Mouse (Mus musculus) gastrocnemius, postnatal 25 days (tissue): ENCODE measurements around the gene Far1. TPM values are rescaled to one million over a fixed set of nuclear protein-coding genes. Genes with fewer than 3 reads are reported as not detected.

Experiments used
- DNase-seq: peaks from one replicate; pipeline ENCODE4 v3.0.0; 2022
- total RNA-seq, 2 experiments: library from RNA; stranded (reverse); gene quantifications; 1 replicate in 1 of 2; 2 replicates in 1 of 2; pipeline ENCODE4 v1.2.3; 2021

Far1 gene
- total RNA-seq, 2 experiments from 2014 or later = 13.3 to 13.5 TPM

DNA sequence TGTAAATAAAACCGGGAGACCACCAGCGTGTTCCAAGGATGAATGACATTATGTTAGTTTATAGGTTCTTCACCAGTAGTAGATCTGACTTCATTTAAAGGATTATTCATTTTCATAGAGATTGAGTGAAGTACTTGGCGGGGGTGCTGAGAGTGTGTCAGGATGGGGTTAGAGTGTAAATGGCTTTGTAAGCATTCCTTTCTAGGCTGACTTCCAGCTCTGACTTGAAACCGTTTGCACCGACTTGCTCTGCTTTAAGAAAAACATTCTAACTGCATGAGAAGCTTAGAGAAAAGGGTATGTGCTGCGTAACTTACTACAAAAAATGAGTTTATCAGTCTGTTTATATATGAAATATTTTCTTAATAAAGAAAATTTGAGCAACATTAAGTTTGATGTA lies 57.5 kb downstream of the Far1 start:
- DNase-seq = no peak

DNA sequence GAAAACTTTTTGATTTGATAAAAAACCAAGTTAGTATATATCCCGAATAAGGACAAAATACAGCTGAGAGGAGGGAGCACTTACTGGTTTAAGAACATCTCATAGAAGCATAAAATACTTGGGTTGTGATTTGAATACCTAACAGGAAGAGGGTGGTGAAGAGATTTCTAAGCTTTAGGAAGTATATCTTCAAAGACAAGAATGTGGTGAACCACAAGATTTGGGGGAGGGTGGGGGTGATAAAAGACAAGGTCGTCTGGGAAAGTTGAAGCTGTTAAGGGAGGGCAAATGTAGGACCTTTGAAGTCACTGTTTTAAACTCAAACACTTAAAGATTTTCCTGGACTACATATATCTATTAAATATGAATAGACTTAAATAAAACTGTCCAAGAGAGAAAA lies 59.1 kb downstream of the Far1 start:
- DNase-seq = no peak

DNA sequence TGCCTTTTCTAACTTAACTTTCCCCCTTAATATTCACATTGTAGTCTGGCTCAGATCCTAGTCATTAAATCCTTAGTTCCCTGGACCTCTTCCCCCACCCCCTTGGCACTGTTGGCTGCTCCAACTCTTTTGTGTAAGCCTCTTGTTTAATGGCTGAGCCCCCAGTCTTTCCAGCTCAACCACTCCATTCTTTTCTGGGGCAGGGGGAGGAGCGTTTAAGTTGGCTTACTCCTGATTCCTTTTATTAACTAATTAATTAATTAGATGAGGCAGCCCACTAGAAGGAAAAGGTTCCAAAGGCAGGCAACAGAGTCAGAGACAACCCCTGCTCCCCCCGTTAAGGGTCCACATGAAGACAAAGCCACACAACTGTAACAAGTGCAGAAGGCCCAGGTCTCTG lies 68.5 kb downstream of the Far1 start:
- DNase-seq = no peak

DNA sequence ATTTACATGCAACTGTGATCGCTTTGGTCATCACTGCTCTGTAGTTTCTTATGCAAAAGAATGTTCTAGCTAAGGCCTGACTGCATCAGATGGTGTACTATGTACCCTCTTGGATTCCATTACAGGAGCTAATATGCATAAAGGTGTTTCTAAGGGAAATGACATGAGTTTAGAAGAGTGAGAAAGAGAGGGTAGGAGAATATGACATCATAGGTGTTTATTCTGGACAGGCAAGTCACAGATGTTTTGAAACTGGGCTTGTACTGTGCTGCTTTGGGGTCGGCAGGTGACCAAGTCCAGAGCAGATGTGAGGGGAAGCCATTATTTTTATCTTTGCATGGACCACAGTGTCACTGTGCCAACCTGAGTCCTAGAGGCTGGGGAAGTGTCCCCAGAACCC lies 75.6 kb downstream of the Far1 start:
- no peak for DNase-seq

DNA sequence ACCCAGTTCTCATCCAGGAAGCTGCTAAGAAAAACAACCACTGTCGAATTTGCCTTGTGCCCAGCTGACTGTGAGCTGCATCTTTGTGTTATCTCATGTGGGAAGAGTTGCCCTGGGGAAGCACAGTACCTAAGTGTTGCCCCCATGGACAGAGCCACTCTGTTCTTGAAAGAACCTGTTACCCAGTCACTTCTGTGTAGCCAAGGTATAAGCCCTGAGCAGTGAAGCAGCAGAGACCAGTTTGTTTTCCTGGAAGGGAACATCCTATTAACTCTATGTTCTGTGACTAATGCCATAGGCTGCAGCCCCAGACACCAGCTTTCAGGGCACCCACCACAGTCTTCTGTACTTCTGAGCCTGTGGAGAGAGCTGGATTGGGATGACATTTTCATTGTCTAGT lies 76.7 kb downstream of the Far1 start:
- no peak for DNase-seq

DNA sequence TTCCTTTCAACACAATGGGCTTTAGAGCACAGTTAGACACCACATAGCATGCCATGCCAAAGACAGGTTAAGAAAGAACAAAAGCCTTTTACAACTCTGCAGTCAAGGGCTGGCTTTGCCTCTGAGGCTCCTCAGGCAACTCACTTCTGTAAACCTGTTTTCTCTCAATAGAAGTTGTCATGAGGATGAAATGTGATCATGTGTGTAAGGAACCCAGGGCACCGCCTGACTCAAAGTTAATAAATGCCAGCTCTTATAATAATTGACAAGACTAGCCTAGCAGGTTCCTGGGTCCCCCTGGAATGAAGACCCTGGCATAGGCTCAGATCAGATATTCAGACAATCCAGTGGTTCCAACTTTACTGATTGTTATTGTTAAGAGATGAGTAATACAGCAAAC lies 77.5 kb downstream of the Far1 start:
- no peak for DNase-seq

DNA sequence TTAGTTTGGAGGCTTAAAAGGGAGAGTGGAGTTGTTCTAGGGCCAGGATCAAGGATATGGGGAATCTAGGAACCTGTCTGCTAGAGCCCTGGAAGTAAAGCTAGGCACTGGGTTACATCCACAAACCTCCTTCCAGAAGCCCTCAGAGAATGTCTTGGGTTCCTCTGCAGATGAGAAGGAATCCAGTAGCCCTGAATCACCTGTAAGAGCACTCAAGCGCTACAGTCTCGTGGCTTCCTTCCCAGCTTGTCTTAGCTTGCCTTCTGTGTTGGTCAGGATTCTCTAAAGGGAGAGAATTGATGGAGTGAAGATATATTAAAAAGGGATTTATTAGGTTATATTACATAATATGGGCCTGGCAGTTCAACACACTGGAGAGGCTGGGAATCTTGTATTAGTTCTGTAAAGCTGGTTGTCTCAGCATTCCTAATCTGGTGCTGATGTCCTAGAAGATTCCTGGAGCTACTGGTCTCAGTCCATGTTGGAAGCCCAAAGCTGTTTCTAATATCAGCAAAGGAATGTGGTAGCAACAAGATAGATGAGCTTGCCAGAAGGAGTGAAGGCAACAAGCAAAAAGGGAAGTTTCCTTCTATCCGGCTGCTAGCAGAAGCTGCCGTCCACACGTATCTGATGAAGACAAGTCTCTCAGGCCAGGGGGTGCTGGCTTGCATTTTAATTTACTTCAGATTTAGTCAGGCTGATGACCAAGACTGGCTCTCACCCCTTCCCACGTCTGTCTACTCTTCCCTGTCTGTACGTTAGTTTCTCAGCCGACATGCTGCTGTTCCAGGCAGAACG lies 78.1 kb downstream of the Far1 start:
- DNase-seq = no peak

DNA sequence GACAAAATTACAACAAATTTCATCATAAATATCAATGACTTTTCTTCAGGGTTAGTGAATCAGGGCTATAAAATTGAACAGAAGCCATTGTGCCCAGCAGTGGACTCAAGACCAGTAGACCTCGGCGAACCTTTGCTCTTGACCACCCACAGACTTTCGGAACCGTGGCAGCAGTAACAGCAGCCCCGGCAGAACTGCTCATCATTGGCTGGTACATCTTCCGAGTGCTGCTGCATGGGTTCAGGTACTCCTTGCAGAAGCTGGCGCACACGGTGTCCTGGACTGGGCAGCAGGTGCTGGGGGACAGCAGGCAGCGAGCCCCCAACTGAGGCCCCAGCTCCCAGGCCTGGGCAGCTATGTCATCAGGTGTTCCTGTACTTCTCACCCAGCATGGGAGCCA lies 79.1 kb downstream of the Far1 start:
- DNase-seq = no peak

DNA sequence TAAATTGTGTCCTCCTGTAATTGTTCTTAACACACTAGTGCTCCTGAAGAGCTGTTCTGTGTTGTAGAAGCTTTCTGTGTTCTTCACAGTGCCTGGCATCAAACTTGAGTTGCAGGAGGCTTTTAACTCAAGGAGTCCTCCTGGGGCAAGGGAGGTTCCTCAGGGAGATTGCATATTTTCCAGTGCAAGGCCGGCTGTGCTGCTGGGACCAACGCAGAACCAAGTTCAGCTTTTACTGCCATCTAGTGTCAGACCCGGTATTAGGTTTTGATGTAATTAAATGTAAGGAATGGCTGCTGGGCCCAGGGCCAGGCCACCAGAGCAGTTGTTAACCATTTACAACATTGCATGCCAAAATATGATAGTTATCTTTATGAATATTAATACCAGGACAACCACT lies 80.7 kb downstream of the Far1 start:
- DNase-seq = no peak

DNA sequence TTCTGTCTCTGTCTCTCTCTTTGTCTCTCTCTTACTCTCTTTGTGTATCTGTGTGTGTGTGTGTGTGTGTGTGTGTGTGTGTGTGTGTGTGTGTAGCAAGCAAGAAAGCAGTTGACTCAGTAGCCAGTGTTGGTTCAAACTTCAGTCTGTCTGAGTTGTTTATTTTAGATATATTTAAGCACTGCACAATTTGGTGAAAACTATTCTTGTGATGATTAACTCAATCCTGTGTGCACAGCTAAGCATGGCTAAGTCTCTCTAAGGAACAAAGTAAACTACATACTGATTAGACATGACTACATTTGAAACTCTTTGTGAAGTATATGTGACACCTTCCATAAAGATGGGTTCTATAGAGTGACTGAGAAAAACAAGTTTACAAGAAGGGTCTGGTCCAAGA lies 83.6 kb downstream of the Far1 start:
- DNase-seq = no peak

DNA sequence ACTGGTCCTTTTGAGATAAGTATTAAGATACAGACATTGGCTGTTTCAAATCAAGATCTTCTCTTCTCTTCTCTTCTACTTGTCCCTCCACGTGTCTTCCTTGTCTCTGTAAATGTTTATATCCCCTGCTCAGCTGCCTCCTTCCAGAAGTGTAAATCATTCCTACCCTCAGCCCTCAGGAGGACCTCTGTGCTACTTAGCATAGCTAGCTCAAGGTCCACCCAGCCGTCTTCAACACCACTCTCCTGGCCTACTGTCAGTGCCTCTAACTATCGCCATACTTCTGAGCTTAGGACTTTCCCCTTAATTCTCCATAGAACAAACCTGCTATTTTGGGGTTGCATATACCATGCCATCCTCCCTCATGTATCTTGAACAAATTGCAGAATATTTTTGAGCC lies 88.2 kb downstream of the Far1 start:
- DNase-seq = no peak

DNA sequence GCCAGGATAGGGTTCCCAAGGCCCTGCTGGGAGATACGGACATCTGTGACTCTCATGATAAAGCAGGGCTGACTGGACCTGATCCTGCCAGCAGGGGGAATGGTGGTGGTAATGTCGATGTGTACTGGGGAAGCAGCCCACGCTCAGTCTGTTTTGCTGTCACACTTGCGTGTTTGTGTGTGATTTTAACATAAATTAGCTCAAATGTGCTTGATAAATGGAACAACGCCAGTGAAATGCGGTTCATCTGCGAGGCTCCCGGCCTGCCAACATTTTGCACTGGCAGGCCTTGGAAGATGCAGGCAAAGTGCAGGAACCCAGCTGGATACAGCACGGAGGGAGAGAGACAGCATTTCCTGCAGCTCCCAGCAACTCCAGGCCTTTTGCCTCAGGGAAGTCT lies 94.3 kb downstream of the Far1 start:
- DNase-seq = no peak

DNA sequence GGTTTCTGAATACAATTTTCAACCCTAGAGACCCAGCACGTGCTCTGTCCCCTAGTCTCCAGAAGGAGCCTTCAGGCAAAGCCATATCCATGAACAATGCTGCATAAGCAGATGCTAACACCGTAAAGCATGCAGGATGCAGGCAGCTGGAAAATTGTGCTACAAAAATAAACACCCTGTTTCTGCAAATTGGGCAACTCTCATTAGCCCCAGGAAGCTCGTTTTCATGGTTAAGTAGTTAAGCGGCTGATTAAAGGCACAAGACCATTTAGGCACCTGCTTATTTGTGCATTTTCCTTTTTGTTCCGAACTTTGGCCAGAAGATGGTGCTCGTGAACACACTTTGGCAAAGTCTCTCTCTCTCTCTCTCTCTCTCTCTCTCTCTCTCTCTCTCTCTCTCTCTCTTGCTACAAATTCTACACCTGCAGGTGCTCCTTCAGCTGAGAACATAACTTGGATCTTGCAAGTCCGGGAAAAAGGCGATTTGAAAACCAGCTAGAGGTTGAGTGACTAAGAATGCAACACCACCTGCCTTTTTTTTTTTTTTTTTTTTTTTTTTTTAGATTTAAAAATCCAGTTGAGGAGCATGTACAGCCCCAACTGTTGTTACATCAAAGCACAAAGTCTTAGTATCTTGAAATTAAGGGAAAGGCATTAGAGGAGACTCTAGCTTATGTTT lies 95.5 kb downstream of the Far1 start:
- no peak for DNase-seq

DNA sequence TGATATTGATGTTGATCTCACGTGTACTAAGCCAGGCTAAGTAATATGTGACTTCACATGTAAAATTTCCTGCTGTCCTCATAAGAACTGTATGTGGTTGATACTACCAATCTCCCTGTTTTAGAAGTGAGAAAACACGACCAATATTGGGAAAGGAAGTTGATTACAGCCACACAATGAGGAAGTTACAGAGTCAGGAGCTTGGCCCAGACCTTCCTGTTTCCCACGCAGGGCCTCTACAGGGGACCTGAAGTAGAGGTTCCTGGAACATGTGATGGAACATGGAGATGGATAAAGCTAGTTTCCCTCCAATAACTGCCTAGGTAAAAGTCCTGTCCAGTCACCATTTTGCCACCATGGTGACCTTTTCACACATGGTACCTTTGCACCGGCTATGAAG lies 99.0 kb downstream of the Far1 start:
- DNase-seq = no peak

DNA sequence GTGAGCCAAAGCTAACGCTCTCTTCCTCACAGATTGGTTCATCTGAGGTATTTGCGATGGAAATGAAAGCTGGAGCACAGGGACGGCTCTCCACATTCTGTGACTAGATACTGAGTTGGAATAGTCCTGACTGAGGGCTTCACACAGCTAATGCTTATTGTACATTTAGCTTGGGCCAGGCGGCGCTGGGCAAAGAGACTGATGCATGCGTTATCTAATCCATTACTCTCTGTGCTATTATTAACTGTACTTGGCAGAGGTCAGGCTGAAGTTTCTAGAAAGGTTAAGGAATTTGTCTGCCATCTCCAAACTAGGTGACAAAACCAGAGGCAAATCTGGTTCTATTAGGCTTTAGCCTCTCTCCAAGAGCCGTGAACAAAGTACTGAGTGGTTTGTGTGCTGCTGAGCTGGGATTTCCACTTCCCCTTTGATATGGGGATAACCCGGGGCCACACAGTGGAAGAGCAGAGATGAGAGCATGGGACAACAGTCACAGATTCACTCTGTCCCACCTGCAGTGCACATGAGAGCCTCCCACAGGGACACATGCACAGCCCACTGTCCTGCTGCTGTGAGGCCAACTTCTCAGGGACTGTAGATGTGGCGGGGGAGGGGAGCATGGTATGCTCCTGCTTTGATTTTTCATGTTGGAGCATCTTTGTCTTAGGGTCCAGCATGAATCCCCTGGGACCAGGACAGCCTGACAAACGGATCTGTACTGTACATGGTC lies 100.7 kb downstream of the Far1 start:
- DNase-seq = no peak

DNA sequence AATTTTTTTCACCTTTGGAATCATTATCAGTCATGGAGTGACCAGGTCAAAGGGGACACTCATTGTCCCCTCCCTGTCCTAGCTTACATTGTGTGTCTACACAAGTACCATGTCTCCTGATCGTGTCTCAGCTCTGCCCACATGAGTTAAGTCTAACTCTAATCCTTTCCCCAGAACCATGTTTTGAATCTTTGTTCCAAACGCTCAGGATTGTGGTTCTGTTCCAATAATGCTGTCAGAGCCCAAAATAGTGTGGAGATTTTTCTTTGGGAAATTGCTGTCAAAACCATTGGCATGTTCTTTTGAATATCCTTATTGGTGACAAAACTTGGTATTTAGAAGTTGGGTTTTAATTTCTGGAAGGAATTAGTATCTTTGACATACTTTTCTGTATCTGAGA lies 105.5 kb downstream of the Far1 start:
- no peak for DNase-seq

DNA sequence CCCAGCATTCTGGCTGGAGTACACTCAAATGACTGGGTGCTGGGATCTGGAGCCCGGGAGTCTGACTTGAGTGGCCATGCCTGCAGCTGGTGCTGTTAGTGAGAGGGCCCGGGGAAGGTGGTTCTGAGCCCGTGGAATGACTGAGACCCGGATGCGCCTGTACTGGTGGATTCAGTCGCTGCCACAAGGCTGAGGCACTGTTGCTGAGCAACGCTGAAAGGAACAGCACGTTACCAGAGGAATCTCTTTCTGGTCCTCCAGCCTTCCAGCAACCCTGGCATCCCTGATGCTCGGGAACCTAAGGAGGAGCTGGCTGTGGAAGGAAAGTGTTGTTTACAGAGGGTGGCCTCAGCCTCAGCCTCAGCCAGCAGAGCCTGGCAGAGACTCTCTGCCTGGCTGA lies 106.1 kb downstream of the Far1 start:
- no peak for DNase-seq

Other genes with a start within 250 kb of the Far1 start
- gene Btbd10, start 144.4 kb upstream of the Far1 start, total RNA-seq = 1 to 10 TPM; 5.7 to 6.1 TPM
- not detected for gene Pth, start 125.3 kb upstream of the Far1 start, total RNA-seq